Mouse (Mus musculus) gonadal fat pad, adult 2 months (tissue): ENCODE measurements around the gene Prss48. TPM values are rescaled to one million over a fixed set of nuclear protein-coding genes. Genes with fewer than 3 reads are reported as not detected.

Experiments used
- DNase-seq: peaks from one replicate; pipeline ENCODE4 v3.0.0-alpha.2; 2012; ENCODE audit warnings: low read depth
- polyA plus RNA-seq: library from polyadenylated mRNA; depleted of rRNA; stranded (reverse); fragments of >200 nt; gene quantifications from 2 replicates; pipeline ENCODE4 v1.2.3, GENCODE M21; 2012; rRNA removed

Prss48 gene
- polyA plus RNA-seq: 0.12 TPM in 1 of 2 replicates, not detected in the other

GRCm38 (mm10) chr3:86002423-86002822, at the start of gene Prss48:
Gene Prss48 (minus strand): TSS chr3:86002491.
- no peak for DNase-seq

DNA sequence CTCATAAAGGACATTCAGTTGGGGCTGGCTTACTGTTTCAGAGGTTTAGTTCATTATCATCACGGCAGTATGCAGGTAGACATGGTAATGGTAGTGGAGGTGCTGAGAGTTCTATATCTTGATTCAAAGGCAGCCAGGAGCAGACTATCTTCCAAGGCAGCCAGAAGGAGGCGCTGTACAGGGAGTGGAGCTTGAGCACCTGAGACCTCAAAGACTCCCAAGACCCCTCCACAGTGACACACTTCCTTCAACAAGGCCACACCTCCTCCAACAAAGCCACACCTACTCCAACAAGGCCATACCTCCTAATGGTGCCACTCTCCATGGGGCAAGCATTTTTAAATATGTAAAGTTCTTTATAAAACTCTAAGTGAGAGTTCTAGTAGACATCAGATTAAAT, 46.8 kb upstream of the Prss48 start:
- no peak for DNase-seq

DNA sequence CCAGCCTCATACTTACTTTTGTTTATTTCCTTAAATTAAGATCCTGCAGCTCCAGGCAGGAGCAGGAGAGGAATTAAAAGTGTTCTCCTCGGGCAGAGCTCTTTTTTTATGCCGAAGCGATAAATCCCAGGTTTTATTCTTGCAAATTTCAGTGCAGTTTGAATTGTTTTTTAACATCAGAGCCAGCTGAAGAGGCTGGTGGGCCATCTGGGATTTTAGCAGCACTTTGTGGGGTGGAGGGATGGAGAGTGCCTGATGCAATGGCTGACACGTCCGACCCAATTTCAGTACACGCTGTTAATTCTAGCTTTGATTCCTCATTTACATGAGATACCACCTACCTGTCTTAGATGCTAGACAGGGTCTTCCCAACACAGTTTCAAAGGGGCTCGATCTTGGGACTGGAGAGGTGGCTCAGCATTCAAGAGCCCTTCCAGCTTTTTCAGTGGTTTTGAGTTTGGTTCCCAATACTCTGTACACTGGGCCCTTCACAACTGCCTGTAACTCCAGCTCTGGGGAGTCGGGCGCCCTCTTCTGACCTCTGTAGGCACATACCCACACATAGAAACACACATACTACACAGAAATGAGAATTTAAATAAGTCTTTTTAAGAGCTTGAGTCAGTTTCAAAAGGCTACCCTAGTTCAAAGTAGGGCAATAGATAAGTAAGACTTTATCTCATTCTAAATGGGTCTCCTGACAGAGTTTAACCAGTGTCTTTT, 45.6 kb upstream of the Prss48 start:
- no peak for DNase-seq

DNA sequence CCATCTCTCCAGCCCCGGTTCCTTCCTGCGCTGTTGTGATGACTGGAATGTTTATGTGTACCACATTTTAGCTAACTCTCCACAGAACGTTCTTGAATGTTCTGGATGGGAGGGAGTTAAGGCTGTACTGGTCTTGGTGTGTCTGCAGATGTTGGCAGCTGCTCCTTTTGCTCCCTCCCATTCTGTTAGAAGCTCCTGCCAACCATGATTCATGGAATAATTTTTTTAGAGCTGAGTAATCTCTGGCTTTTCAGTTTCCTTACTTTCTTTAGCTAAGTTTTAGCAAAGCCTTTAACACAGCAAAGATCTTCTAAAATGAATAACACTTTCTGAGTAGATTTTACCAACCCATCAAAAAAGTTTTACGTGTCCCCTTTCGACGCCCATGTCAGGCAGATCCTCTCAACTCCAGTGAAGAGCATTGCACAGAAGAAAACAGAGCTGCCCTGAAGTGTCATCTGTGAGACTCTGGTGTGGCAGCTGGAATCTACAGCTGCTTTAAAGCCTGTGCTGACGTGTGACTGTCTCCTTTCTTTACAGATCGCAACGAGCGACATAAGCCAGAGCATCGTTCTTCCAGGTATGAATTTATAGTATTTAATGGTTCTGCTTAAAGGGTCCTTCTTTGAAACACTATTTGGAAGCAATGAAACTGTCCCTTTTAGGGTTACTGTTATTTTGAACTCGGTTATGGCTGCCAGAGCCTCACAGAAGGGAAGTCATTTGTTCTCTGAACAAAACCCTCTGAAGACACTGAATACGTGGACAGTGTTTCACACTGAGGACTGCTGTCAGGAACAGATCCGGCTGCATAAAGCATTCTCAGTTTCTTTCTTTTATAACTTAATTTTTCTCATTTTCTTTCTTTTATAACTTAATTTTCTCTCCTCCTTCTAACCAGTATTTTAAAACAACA, 38.3 kb upstream of the Prss48 start:
- DNase-seq: peak; percentile 34

GRCm38 (mm10) chr3:86038648-86039047, 36.4 kb upstream of the Prss48 start:
- peak; percentile 88 for DNase-seq

GRCm38 (mm10) chr3:86037926-86038484, 35.7 kb upstream of the Prss48 start:
- DNase-seq: no peak

DNA sequence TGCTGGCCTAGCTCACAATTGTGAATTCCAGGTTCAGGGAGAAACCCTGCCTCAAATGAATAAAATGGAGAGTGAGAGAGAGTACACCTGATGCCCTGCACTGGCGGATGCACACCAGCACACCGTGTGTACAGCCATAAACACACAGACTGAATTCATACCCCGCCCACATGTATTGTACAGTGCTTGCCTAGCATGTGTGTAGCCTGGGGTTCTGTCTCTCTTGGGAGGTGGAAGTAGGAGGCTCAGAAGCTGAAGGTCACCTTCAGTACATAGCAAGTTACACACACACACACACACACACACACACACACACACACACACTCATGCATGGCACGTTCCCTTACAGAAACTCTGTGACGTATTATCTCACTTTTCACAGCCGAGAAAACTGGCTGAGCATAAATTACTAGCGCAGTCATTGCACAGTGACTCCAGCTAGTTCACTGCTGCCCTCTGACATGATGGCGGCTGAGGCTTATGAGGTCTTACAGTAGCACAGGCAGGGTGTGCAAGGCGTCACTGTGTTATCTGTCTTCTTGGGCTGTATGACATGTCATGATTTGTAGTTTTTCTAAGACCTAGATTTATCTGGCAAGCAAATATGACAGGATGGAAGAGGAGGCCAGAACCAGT, 31.3 kb upstream of the Prss48 start:
- DNase-seq: no peak

- DNase-seq: no peak
Measured at GRCm38 (mm10) chr3:86030566-86030965, 28.3 kb upstream of the Prss48 start.

DNA sequence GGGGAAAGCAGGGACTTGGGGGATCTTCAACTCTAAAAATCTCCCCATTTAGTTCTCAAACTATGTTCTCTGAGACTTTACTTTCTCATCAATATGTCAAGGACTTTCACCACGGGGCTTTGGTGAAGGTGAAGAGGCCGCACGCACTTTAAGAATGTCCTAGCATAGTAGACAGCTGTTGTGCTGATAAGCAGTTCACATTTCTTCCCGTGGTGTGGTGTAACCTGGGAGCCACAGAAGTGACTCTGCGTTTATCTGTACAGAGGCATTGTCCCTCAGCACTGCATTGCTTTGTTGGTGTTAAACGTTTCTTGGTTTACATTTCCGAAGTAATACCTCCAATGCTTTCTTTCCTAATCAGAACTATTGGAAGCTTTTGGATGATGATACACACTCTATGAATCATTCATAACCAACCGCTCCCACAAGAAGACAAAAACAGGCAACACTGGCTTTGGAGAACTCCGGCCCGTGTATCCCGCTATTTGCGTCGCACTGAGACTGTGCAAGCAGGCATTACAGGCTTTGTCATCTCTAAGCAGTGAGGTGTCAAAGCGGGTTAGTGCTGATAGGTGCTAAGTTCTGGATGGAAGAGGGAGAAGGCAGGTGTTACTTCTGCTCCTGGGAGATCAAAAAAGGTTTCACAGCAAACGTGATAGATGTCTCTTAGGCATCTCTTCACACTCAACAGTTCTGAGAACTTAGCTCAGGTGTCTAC, 26.5 kb upstream of the Prss48 start:
- DNase-seq: no peak

- DNase-seq: no peak
Measured at GRCm38 (mm10) chr3:86025341-86026137, 23.2 kb upstream of the Prss48 start.

DNA sequence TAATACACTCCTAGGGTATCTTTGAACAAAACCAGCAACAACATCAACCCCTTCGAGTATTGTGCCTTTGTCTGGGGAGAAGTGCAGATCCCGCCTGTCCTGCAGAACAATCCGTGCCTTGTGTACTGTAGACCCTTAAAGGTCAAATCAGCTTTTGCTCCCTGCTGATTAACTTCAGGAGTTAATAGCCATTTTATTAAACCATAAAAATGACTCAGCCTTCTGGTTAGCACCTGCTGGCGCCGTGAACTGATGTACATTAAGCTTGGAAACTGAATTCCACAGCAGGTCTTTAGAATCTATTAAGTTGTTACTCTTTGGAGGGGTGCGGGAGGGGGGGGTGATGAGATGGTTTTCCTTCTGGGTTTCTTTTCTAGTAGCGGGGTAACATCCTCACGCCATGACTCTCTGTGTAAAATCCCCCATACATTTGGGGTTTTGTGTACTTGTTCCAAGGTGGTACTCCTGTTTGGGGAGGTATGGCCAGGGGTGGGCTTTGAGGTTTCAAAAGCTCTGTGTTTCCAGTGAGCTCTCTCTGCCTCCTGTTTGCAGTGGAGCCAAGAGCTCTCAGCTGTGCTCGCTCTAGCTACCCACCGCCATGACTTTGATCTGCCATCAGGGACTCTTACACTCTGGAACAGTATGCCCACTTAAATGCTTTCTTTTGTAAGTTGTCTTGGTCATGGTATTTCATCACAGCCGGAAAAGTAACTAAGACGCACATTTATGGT, 21.9 kb upstream of the Prss48 start:
- no peak for DNase-seq

GRCm38 (mm10) chr3:86021651-86022050, 19.4 kb upstream of the Prss48 start:
- no peak for DNase-seq

DNA sequence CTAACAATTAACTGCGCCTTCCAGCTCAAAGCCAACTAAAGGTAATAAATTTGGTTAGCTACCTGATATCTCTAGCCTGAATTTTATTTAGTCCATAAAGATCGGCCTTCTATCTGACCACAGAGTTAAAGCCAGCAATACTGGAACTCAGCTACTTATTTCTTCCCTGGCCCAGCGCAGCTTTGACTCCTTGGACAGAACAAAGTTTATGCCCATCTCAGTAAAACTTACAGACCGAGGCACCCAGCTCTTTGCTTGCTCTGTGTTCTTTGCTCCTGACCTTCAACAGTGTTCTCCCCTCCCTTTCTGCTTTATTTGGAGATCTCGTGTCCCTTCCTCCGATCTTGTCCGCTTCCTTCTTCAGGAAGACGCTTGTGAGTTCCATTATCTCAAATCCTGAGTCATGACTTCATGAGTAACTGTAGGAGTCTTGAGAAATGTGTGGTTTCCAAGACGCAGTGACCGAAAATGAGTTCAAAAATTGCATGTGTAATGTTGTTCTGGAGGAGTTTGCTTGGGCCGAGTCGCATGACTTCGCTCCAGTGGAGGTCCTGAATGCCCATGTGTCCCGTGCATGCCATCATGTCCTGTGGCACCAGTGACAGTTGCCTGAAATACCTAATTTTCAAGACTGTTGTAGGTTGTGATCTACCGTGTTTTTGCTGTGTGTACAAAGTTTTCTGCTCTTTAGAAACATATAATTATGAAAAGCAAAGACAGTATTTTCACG, 18.8 kb upstream of the Prss48 start:
- DNase-seq: no peak

DNA sequence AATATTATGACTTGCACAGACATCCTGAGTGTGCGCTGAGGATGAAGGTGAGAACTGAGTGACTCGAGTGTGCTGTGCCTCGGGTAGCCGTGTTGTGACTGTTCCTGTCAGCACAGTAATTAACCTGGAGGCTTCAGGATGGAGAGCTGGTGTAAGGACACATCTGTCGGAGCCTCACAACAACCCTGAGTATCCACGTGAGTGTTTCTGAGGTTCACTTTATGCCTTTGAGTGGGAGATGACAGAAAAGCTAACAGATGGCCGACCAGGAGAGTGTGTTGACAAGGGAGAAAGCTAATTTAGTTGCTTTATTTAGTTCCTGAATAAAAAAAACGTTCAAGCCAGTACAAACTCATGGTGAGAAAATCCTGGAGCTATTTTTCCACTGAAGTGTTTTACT, 15.2 kb upstream of the Prss48 start:
- DNase-seq: no peak

GRCm38 (mm10) chr3:86016965-86017364, 14.7 kb upstream of the Prss48 start:
- no peak for DNase-seq

DNA sequence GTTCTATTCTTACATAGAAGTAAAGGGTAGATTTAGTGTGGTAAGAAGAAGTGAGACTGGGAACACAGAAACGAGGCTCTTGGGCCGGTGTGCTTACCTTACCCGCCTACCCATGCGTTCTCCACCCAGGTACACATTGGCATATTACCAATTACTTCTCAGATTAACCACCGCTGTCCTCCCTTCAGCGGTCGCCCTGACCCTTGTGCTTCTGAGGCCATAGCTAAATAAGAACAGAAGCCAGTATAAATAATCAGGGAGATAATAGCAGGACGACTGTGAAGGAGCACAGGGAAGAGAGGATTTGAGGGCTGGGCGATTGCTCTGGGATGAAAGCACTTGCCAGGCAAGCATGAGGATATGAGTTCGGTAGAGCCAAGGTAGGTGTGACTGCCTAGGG, 11.5 kb upstream of the Prss48 start:
- DNase-seq: no peak

GRCm38 (mm10) chr3:86011833-86012232, 9.5 kb upstream of the Prss48 start:
- DNase-seq: no peak

DNA sequence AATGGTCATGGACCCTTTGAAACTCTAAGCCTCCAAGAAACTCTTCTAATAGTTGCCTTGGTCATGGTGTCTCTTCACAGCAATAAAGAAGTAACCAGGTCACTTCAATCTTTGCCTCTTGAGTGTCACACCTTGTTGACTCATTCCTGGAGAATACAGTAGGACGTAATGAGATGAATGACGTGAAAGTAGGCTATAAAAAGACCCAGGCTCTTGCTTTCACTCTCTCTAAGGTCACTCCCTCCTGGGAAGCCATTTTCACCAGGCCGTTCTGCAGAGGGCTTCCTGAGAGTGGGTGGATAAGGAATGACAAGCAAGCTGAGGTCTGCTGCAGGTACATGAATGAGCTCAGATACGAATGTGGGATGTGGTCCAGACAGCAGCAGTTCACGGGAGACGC, 9.1 kb upstream of the Prss48 start:
- DNase-seq: no peak

GRCm38 (mm10) chr3:86010618-86011017, 8.3 kb upstream of the Prss48 start:
- DNase-seq: no peak
